Mouse (Mus musculus) liver, postnatal 0 days (tissue): ENCODE measurements around the gene Iqgap3.

Experiments used
- CTCF ChIP-seq: sonication (generic); IDR thresholded peaks from 2 replicates; pipeline ENCODE4 v1.5.1; 2016; ENCODE audit warnings: antibody characterized with exemption, low read depth
- EP300 ChIP-seq: IDR thresholded peaks from 2 replicates; pipeline ENCODE4 v1.6.1; 2016; ENCODE audit warnings: antibody characterized with exemption, low read depth, mild to moderate bottlenecking

- TF ChIP-seq CTCF: peak; percentile 94
- TF ChIP-seq EP300: no peak
Measured at GRCm38 (mm10) chr3:88071783-88072182, 10.0 kb upstream of the Iqgap3 start.
